Mouse (Mus musculus) thymus, adult 2 months (tissue): ENCODE results near the gene B3gnt5.

Experiments used
- CTCF ChIP-seq: fragments of 200-500 bp; IDR thresholded peaks from 2 replicates; pipeline ENCODE4 v1.5.1; 2012; ENCODE audit warnings: mild to moderate bottlenecking, control low read depth, low read length, moderate library complexity, borderline replicate concordance; ENCODE audit not compliant: control insufficient read depth, poor library complexity, insufficient read depth; ENCODE audit errors: extremely low read depth
- POLR2A ChIP-seq: fragments of 200-500 bp; IDR thresholded peaks from 2 replicates; pipeline ENCODE4 v1.6.1; 2012; ENCODE audit warnings: mild to moderate bottlenecking, low read length, control low read depth, moderate library complexity; ENCODE audit not compliant: control insufficient read depth, poor library complexity, insufficient read depth; ENCODE audit errors: extremely low read depth

GRCm38 (mm10) chr16:19818801-19819200, 58.8 kb downstream of the B3gnt5 start:
- TF ChIP-seq POLR2A, result no peak
- TF ChIP-seq CTCF, result no peak
